Mouse (Mus musculus): ENCODE results near the gene Slc2a5.

The Slc2a5 gene

DNA sequence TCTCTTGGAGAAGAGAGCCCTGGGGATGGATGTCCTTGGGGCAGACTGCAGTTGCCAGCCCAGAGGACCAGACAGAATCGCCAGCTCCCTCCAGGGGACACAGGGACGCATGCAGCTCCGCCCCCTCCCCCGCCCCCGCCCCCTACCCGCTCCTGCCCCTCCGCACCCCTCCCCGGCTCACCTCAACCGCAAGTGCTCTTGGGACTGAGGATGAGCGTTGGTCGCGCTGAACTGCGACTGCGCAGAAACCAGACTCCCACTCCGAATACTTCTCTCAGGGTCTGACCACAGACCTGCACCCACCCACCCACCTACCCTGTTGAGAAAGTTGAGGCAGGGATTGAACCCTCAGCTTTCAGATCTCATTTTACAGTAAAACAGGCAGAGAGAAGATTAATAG is at the start of gene Slc2a5:
TSS of gene Slc2a5 (plus strand) at position 229 of the 400 bp plus-strand sequence.
- in situ Hi-C loops (cut with MboI, MseI) = no loop called here

DNA sequence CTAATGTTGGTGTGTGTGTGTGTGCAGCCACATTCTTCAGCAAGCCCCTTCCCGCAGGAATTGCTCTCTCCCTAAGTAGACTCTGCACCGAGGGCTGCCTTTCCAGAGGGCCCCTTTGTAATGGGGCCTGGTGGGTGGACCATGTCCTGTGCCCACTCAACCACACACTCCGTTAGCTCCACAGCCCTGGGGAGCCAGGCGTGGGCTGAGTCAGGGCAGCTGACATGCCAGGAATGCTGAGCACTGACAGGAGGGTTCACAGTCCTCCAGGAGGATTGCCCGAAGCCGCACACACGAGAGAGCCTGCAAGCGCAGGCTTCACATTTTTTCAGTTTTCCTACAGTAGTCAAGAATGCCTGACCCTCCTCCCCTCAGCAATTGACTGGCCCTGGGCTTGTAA is 48.9 kb upstream of the Slc2a5 start:
- in situ Hi-C loops (cut with MboI, MseI) = loop anchor here (5.0 kb wide), 1 partner anchor 33 kb away; no protein-coding TSS in a partner anchor

DNA sequence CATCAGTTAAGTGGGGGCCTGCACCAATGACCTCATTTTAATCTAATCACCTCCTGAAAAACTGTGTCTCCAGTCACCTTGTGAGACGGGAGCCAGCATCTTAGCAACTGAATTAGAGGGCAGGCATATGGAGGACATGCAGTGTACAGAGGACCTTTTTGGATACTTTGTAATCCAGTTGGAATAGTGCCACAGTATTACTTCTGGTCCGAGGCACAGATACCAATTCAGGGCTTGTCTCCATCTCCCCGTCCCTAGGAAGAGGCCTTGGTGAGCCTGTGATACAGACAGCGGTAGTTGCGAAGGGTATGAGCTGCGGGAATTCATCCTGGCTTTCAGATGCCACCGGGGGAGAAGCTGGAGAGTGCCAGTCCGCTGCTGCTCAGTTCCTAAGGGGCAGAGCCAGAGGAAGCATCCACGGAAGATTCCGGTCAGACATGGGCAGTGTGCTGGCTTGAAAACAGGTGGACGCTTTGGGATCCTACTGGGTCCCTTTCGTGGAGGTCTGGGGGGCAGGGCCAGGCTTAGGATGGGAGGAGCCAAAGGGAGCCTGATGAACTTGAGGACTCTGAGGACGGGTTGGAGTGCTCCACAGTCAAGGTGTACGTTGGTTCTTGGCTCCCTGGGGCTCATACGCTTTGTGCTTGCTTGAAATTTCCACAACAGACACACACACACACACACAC is 46.5 kb upstream of the Slc2a5 start:
- in situ Hi-C loops (cut with MboI, MseI) = loop anchor here (5.0 kb wide), 1 partner anchor 35 kb away; no protein-coding TSS in a partner anchor

DNA sequence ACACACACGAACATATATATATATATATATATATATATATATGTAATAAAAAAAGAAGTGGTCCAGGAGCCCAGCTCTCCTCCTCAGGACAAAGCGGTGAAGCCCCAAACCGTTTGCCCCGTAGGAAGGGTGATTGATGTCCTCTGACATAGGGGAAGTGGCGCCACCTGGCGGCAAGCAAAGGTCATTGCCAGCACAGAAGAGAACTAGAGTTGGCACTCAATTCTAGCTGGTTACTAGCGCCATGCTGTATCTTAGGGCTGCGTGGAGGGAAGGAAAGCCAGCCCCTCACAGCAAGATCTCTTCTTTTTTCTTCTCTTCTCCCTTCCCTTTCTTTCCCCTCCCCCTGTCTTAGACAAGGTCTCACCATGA is 46.0 kb upstream of the Slc2a5 start:
- in situ Hi-C loops (cut with MboI, MseI) = loop anchor here (5.0 kb wide), 1 partner anchor 36 kb away; no protein-coding TSS in a partner anchor

DNA sequence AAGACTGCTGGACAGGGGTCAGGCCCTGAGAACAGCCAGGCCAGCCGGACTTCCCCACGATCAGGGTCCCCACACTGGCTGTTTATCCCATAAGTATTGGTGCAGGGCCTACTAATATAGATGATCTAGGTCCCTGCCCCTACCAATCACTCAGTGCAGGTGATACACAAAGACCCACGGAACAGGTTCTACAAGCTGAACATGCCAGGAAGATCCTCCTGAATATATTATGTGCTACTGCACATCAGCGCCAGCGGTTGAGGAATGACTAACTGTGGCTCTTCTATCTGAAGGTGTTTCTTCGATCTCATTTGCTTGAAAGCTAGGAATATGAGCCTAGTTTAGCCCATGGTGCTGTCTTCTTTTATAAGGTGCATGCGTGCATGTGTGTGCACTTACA is 43.7 kb upstream of the Slc2a5 start:
- in situ Hi-C loops (cut with MboI, MseI) = no loop called here

DNA sequence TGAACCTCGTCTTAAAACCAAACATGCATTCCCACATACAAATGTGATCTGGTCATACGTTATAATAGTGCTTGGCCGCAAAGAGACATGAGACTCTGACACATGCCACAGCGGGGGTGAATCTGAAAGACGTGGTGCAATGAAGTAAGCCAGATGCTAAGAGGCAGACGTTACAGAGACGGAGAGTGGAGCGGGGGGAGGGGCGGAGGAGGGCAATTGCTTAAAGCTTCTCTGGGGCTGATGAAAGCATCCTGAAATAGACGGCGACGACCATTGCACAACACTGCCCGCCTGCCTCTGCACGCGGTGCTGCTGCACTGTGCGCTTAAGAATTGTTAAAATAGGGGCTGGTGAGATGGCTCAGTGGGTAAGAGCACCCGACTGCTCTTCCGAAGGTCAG is 42.9 kb upstream of the Slc2a5 start:
- in situ Hi-C loops (cut with MboI, MseI) = no loop called here

DNA sequence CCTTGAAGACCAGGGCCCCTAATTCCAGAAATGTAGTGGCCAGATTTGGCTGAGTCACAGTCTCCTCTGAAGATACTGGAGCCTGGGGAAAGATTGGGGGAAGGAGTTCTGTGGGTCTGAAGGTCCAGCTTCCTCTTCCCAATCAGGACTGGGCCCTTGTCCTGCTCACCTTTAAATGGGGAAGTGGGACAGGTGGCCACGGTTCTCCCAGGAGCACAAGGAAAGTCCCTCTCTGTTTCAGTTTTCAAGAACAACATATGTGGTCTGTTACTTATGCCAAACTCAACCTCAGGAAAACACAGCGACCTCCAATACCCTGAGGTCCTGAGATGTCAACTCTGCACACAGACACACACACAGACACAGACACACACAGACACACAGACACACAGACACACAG is 40.4 kb upstream of the Slc2a5 start:
- in situ Hi-C loops (cut with MboI, MseI) = no loop called here

DNA sequence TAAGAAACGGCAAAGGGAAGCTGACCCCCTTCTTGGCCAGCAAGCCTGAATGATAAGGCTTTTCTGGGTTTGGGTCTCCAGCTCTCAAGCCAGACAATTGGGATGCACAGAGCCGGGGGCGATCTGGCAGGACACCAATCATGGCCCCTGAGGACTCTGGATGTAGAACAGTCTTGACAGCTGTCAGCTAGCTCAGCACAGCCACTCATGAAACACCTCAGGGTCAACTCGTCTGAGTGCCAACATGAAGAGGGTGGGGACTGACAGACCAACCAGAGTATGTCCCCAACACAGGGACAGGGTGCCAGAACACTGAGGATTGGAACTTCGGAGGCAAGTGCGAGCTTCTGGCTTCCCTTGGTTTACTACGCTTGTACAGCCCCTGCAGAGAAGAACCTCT is 39.8 kb upstream of the Slc2a5 start:
- in situ Hi-C loops (cut with MboI, MseI) = no loop called here

DNA sequence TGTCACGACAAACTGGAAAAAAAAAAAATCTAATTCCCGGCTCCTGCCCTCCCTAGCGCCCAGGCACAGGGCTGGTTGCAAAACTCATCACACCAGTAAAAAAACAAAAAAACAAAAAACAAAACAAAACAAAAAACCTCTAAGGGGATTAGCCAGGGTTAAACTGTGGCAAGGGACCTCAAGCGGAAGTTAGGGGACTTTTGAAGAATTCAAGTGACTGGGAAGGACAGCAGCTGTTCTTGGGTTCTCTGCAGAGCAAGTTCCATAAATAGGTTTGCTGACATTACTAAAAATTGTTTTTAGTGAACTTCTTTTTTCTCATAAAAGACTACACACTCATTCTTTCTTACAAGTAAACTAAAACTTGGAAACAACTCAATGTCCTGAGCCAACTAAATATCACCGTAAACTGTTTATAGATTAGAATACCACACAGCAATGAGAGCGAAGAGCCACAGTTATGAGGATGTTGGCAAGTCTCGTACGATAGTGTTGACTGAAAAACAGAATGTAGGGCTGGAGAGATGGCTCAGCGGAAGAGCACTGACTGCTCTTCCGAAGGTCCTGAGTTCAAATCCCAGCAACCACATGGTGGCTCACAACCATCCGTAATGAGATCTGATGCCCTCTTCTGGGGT is 38.6 kb upstream of the Slc2a5 start:
- in situ Hi-C loops (cut with MboI, MseI) = no loop called here

DNA sequence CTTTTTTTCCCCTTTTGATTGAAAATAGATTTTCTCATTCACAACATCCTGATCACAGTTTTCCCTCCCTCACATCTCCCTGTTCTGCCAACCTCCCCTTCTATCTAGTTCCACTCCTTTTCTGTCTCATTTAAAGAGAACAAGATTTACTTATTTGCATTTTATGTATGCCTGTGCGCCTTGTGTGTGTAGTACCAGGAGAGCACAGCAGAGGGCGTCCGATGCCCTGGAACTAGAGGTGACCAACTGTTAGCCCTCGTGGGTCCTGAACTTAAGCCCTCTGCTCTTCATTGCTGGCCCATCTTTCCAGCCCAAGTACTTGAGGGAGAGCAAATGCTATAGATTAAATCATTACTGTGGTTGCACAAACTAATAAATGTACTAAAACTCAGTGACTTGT is 33.7 kb upstream of the Slc2a5 start:
- in situ Hi-C loops (cut with MboI, MseI) = no loop called here

DNA sequence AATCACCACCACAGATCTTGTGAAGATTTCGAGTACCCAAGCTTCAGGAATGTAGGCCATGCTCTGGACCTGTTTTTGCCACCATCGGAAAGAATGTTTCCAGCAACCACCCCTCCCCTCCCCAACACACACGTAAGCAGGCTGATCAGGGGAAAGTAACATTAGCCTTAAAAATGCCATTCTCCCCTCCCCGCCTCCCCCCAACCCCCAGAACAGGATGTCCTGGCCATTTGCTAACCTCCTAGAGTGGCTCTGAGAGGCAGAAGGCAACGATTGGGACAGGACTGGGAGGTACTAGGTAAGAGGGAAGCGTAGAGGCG is 32.3 kb upstream of the Slc2a5 start:
- in situ Hi-C loops (cut with MboI, MseI) = no loop called here

DNA sequence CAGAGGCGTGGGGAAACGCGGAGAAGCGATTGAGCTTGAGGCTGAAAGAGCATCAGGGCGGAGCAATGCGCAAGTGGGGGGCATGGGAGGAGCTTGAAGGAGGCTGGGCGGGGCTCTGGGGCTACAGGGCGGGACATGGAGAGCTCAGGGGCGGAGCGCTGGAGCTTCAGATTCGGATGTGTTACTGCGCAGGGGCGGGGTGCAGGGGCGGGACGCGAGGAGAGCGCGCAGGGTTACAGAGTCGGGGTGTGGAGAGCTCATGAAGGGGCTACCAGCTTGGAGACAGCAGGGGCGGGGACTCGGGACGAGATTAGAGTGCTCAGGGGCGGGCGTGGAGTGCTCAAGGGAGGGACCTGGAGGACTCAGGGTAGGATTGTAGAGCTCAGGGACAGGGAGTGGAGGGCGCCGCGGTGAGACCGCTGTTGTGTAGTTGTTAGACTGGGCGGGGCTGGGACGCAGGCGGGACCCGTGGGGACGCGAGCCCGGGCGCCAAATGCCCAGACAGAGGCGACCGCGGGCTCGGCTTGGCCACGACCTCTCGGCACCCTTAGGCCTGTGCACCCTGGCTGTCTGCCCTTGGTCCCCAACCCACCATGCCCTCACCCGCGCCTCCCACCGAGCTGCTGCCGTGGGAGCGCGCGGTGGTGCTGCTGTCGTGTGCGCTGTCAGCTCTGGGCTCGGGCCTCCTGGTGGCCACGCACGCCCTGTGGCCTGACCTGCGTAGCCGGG is 31.8 kb upstream of the Slc2a5 start, which contains the start of gene Gpr157:
TSS of gene Gpr157 (plus strand) at position 205 of the 729 bp plus-strand sequence.
- in situ Hi-C loops (cut with MboI, MseI) = no loop called here

DNA sequence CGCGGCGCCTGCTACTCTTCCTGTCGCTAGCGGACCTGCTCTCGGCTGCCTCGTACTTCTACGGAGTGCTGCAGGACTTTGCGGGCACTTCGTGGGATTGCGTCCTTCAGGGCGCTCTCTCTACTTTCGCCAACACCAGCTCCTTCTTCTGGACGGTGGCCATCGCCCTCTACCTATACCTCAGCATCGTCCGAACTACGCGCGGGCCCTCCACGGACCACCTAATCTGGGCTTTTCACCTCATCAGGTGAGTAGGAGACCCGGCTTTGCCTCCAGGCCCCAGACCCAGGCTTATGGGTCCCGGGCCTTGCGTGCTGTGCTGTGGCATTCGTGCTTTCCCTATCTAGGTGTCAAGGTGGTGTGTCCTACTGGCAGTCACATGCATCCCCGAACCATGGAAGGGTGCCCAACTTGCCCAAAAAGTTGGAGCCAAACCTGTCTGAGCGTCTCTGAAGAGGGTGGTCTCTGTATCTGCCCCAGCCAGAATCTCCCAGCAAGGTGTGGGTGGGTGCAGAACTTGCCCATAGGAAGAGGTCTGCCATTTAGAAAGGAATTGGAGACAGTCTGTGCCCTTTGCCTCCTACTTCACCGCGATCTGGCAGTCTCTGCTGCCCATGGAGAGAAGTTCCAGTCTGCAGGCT is 31.1 kb upstream of the Slc2a5 start:
- in situ Hi-C loops (cut with MboI, MseI) = no loop called here

DNA sequence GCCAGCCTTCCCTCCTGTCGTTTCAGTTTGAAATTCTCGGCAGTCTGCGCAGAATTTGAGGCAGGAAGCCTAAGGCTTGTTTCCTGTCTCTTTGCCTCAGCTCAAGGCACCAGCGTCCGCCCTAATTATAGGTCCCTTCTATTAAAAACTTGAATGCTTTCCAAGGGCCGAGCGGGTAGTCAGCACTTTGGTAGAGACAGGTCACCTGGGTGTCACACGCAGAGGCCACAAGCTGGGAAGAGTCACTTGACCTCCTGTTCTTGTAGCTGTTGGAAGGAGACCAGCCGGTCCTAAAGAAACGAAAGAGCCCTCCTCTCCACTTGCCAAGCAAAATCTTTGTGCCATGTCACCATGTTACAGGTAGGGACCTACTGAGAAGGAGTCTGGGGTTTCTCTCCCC is 30.0 kb upstream of the Slc2a5 start:
- in situ Hi-C loops (cut with MboI, MseI) = no loop called here

DNA sequence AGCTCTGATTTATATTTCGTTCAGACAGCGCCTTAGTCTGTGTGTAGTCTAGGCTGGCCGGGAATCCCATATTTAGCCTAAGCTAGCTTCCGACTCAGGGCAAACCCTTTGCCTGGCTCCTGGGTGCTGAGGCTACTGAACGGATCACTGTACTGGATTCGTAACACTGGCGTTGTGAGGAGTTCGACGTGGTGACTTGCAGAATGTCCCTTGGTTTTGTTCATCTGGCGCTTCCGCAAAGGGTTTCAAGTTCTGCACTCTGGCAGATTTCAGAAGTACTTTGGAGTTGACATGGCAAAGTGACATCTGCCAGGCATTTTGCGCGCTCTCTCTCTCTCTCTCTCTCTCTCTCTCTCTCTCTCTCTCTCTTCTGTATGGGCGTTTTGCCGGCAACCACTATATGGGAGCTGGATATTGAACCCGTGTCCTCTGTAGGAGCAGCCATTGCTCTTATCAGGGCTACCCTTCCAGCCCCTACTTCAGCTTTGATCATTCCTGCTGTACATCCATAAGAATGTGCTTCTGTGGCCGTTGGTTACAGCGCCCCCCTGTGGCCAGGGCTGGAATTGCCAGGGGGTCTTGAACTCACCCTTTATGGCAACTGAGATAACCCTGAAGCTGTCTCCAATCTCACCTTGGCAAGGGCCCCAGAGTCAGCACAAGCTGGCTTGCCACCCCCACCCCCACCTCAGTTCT is 27.0 kb upstream of the Slc2a5 start:
- in situ Hi-C loops (cut with MboI, MseI) = loop anchor here (10.0 kb wide), 1 partner anchor 57 kb away; no protein-coding TSS in a partner anchor

DNA sequence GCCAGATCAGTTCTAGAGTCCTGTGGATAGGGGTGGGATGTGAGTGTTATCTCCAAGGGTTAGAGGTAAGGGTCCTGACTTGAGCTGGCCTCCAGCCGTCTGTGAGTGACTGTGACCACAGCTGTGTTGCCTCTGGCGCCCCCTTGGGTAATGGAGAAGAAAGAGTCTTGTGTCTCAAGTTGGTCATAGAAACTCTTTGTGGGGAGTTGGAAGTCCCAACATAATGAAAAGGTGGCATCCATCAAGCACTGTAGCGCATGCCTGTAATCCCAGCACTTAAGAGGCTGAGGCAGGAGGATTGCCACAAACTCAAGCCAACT is 26.5 kb upstream of the Slc2a5 start:
- in situ Hi-C loops (cut with MboI, MseI) = loop anchor here (10.0 kb wide), 1 partner anchor 58 kb away; no protein-coding TSS in a partner anchor

DNA sequence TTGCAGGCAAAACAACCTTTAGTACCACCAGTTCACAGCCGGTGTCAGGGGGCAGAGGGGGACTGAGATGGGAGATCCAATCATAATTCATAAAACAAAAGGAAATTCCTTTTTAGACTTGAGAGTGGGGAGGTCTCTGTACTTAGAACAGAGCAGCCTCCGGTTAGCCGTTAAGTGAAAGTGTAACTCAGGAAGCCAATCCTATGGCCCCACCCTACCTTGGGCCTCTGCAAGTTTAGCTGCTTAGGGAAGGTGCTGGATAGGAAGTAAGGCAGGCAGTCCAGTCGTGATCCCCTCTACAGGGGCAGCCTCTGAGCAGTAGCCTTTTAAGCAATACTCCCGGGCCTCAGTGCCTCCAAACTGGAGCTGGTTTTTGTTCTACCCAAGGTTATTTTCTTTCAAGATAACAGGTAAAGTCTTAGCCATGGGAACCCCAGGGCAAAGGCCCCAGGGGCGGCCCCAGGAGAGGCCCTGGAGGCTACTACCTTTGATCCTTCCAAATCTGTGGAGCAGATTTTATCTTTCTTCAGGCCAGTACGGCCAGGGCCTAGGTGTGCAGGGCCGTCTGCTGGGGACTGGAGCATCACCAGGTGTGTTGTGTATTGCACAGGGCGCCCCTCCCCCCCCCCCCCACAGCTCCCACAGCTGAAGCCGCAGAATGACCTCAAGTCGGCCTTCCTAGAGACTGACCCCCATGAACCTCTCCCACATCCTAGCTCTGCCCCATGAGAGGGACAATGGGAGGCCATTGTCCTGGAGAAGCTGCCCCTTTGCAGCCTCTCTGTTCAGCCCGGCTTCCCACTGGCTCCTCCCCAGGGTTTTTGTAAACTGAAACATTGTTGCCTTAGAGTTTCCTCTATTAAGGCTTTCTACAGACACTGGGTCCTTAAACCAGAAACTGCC is 25.3 kb upstream of the Slc2a5 start:
- in situ Hi-C loops (cut with MboI, MseI) = loop anchor here (10.0 kb wide), 1 partner anchor 59 kb away; no protein-coding TSS in a partner anchor

DNA sequence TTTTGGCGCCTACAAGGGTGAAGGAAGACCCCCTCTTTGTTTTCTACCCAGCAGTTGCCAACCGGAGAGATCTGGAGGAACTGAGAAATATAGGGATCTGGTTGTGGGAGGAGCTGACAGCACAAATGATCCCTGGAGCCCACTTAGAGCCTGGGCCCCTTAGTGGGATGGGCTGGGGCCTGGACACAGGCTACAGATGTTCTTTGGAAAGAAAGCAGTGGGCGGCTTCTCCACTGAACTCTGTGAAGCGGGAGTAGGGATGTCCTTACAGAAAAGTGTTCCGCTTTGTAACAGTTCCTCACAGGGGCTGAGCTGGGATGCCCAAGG is 24.7 kb upstream of the Slc2a5 start:
- in situ Hi-C loops (cut with MboI, MseI) = loop anchor here (10.0 kb wide), 1 partner anchor 60 kb away; no protein-coding TSS in a partner anchor

DNA sequence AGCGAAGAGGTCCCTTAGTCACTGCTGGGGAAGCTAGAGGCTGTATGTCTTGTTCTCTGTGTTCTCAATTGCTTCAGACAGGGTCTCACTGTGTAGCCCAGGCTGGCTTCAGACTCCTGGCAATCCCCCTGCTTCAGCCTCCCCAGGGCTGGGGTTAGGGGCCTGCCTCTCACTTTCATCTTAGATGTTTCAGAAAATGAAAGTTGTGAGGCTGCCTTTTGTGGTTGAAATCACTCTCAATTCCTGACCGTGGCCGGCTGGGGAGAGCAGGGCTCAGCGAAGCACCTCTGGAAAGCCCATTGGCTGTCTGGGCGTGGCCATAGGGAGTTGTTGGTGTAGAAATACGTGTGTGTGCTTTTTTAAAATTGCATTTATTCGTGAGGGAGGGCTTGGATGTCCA is 22.8 kb upstream of the Slc2a5 start:
- in situ Hi-C loops (cut with MboI, MseI) = loop anchor here (10.0 kb wide), 1 partner anchor 62 kb away; no protein-coding TSS in a partner anchor

DNA sequence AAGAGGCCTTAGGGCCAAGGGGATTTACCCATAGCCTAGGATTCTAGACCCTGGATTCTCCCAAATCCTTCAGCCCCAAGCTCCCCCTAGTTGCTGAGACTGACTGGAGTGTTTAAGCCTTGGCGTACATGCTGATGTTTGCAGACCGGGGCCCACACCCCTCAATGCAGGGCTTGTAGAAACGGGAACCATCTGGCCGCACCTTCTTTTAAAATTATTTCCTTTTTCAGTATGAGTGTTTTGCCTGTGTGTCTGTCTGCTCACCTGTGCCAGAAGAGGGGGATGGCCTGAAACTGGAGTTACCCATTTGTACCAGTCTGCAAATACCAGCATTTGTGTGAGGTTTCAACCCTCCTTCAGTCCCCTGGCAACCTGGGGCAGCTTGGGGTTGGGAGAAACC is 21.2 kb upstream of the Slc2a5 start:
- in situ Hi-C loops (cut with MboI, MseI) = loop anchor here (10.0 kb wide), 1 partner anchor 63 kb away; no protein-coding TSS in a partner anchor
